Mouse (Mus musculus) cortical plate, adult 2 months (tissue): ENCODE results near the gene Cdkl1. TPM values are rescaled to one million over a fixed set of nuclear protein-coding genes. Genes with fewer than 3 reads are reported as not detected.

Experiments
- H3K27ac ChIP-seq: fragments of 200-500 bp; 2 replicates; pipeline ENCODE4 v1.5.1; 2012; ENCODE audit warnings: low read length, control low read depth, inconsistent platforms; ENCODE audit not compliant: insufficient read depth
- H3K4me1 ChIP-seq: fragments of 200-500 bp; 2 replicates; pipeline ENCODE4 v1.6.1; 2011; ENCODE audit warnings: low read length; ENCODE audit not compliant: control insufficient read depth, insufficient read depth
- H3K4me3 ChIP-seq: fragments of 200-500 bp; 2 replicates; pipeline ENCODE4 v1.5.1; 2011; ENCODE audit warnings: mild to moderate bottlenecking, low read length, control low read depth; ENCODE audit not compliant: insufficient read depth
- CTCF ChIP-seq: fragments of 200-500 bp; IDR thresholded peaks from 2 replicates; pipeline ENCODE4 v1.5.1; 2011; ENCODE audit warnings: mild to moderate bottlenecking, control low read depth, low read length; ENCODE audit not compliant: insufficient read depth; ENCODE audit errors: extremely low read depth
- POLR2A ChIP-seq: fragments of 200-500 bp; IDR thresholded peaks from 2 replicates; pipeline ENCODE4 v1.6.1; 2011; ENCODE audit warnings: mild to moderate bottlenecking, low read length, control low read depth; ENCODE audit not compliant: insufficient read depth; ENCODE audit errors: extremely low read depth
- polyA plus RNA-seq: library from polyadenylated mRNA; depleted of rRNA; stranded (reverse); fragments of >200 nt; gene quantifications from 2 replicates; pipeline ENCODE4 v1.2.3, GENCODE M21; 2012; rRNA removed

Cdkl1 gene
- 13.3 and 19.4 TPM in 2 replicates for polyA plus RNA-seq

- no peaks in the 10 kb centered on the region for H3K4me1 ChIP-seq
- peak within 1 kb of the TSS; percentile 54 for H3K4me3 ChIP-seq
- H3K27ac ChIP-seq: peak within 1 kb of the TSS; percentile 36
- TF ChIP-seq CTCF (no peak), POLR2A (peak; percentile 34; the same call in 1 of the 2 replicates)
Observed at GRCm38 (mm10) chr12:69790530-69791505, at the start of gene Cdkl1. TSS of gene Cdkl1 (minus strand) at chr12:69791267.

GRCm38 (mm10) chr12:69838376-69838775 lies 47.3 kb upstream of the Cdkl1 start:
- Histone ChIP-seq H3K4me3 (no peak overlapping the region), H3K27ac (no peak overlapping the region), H3K4me1 (peaks cover 1% of the 10 kb centered on the region; the same call in 1 of the 2 replicates)
- TF ChIP-seq CTCF (no peak), POLR2A (no peak)

GRCm38 (mm10) chr12:69833982-69834604 lies 43.0 kb upstream of the Cdkl1 start:
- TF ChIP-seq POLR2A (no peak), CTCF (no peak)
- H3K4me3 ChIP-seq: no peak overlapping the region
- H3K27ac ChIP-seq: no peak overlapping the region
- H3K4me1 ChIP-seq: peaks cover 3% of the 10 kb centered on the region; the same call in 1 of the 2 replicates

- Histone ChIP-seq H3K4me1 (peaks cover 3% of the 10 kb centered on the region; the same call in 1 of the 2 replicates), H3K27ac (no peak overlapping the region), H3K4me3 (no peak overlapping the region)
- TF ChIP-seq POLR2A (no peak), CTCF (no peak)
Observed at GRCm38 (mm10) chr12:69831239-69831910, 40.3 kb upstream of the Cdkl1 start.

GRCm38 (mm10) chr12:69828214-69828613 lies 37.1 kb upstream of the Cdkl1 start:
- Histone ChIP-seq H3K4me1 (peaks cover 3% of the 10 kb centered on the region; the same call in 1 of the 2 replicates), H3K27ac (no peak overlapping the region), H3K4me3 (no peak overlapping the region)
- TF ChIP-seq POLR2A (no peak), CTCF (no peak)

- TF ChIP-seq CTCF: no peak
- TF ChIP-seq POLR2A: no peak
- H3K27ac ChIP-seq: no peak overlapping the region
- H3K4me1 ChIP-seq: no peaks in the 10 kb centered on the region
- H3K4me3 ChIP-seq: no peak overlapping the region
Observed at GRCm38 (mm10) chr12:69824881-69825597, 34.0 kb upstream of the Cdkl1 start.

GRCm38 (mm10) chr12:69814272-69814671 lies 23.2 kb upstream of the Cdkl1 start:
- Histone ChIP-seq H3K4me1 (peaks cover 3% of the 10 kb centered on the region), H3K4me3 (no peak overlapping the region), H3K27ac (no peak overlapping the region)
- no peak for TF ChIP-seq POLR2A
- TF ChIP-seq CTCF: no peak

GRCm38 (mm10) chr12:69813596-69813995 lies 22.5 kb upstream of the Cdkl1 start:
- peaks cover 3% of the 10 kb centered on the region for H3K4me1 ChIP-seq
- H3K4me3 ChIP-seq: no peak overlapping the region
- TF ChIP-seq CTCF (no peak), POLR2A (no peak)
- no peak overlapping the region for H3K27ac ChIP-seq
